In genomic region chr1:135380071-135380991, GRCm38 (mm10) we compare ENCODE assay signal across 11 mouse cellular contexts. TPM values are rescaled to one million over a fixed set of nuclear protein-coding genes. Genes with fewer than 3 reads are reported as not detected.
DNase-seq lines count a peak whose midpoint lies in the region; ATAC-seq lines count a peak whose summit lies in the region.
"Had no signal": no experiment of that assay in that cellular context is flagged by ENCODE, and none has a peak within 500 bp of the region (broad histone marks: within the 10 kb centered on the region; RNA-seq: fewer than 3 reads in every experiment).

No protein-coding gene starts in this region.

- H3K4me1 ChIP-seq in midbrain, embryonic 14.5 days (ENCODE audit: control insufficient read depth, insufficient read depth, low read length): peaks cover under 1% of the 10 kb centered on the region; the same call in 1 of the 2 replicates
- H3K4me1 ChIP-seq in midbrain, embryonic 10.5 days: peaks cover 3% of the 10 kb centered on the region
- peaks cover 1% of the 10 kb centered on the region for H3K4me1 ChIP-seq in forebrain, embryonic 12.5 days
- H3K4me1 ChIP-seq in neural tube, embryonic 14.5 days (ENCODE audit: control insufficient read depth, insufficient read depth, low read length): peaks cover 1% of the 10 kb centered on the region; the same call in 1 of the 2 replicates

- H3K9me3 ChIP-seq in midbrain, embryonic 14.5 days (ENCODE audit: control insufficient read depth, low read length): no peaks in the 10 kb centered on the region
- no peaks in the 10 kb centered on the region for H3K9me3 ChIP-seq in midbrain, embryonic 10.5 days (replicated peaks)
- no peaks in the 10 kb centered on the region for H3K9me3 ChIP-seq in forebrain, embryonic 12.5 days
- H3K9me3 ChIP-seq in neural tube, embryonic 14.5 days (ENCODE audit: control insufficient read depth, low read length): no peaks in the 10 kb centered on the region
- H3K9me3 ChIP-seq: limb, embryonic 12.5 days had no signal

- peak; percentile 75 to 86 for DNase-seq in frontal cortex, postnatal 36 days (ENCODE audit: low spot score in 2 of 2)
- DNase-seq in frontal cortex, postnatal 10 days (ENCODE audit: low spot score in 2 of 2): no peak
- DNase-seq in midbrain, embryonic 14.5 days: peak; percentile 11
- no peak for DNase-seq in midbrain, embryonic 10.5 days (ENCODE audit: low spot score)
- DNase-seq in urinary bladder, postnatal 10 days (ENCODE audit: low spot score): no peak
- DNase-seq: lung, postnatal 10 days had no signal

- no peak overlapping the region for H3K27ac ChIP-seq in midbrain, embryonic 14.5 days (replicated peaks; ENCODE audit: low read depth, low read length)
- H3K27ac ChIP-seq in midbrain, embryonic 10.5 days (replicated peaks): no peak overlapping the region
- H3K27ac ChIP-seq in forebrain, embryonic 12.5 days: peak overlapping the region; percentile 46; the same call in 1 of the 2 replicates
- no peak overlapping the region for H3K27ac ChIP-seq in neural tube, embryonic 14.5 days (ENCODE audit: low read depth, low read length)
- H3K27ac ChIP-seq: limb, embryonic 12.5 days had no signal

- no peaks in the 10 kb centered on the region for H3K27me3 ChIP-seq in midbrain, embryonic 14.5 days (ENCODE audit: control insufficient read depth, insufficient read depth, low read length)
- no peaks in the 10 kb centered on the region for H3K27me3 ChIP-seq in midbrain, embryonic 10.5 days (ENCODE audit: low read depth, poor library complexity, severe bottlenecking)
- H3K27me3 ChIP-seq in forebrain, embryonic 12.5 days: no peaks in the 10 kb centered on the region
- no peaks in the 10 kb centered on the region for H3K27me3 ChIP-seq in neural tube, embryonic 14.5 days (ENCODE audit: control insufficient read depth, insufficient read depth, low read length)
- H3K27me3 ChIP-seq: limb, embryonic 12.5 days had no signal

- peaks cover 37% of the 10 kb centered on the region for H3K36me3 ChIP-seq in midbrain, embryonic 14.5 days (ENCODE audit: control insufficient read depth, insufficient read depth, low read length)
- peaks cover 42% of the 10 kb centered on the region for H3K36me3 ChIP-seq in midbrain, embryonic 10.5 days
- H3K36me3 ChIP-seq in forebrain, embryonic 12.5 days (replicated peaks): peaks cover 37% of the 10 kb centered on the region
- peaks cover 24% of the 10 kb centered on the region for H3K36me3 ChIP-seq in neural tube, embryonic 14.5 days (ENCODE audit: control insufficient read depth, insufficient read depth, low read length)

- H3K9ac ChIP-seq in midbrain, embryonic 14.5 days (replicated peaks; ENCODE audit: low read length): no peak overlapping the region
- H3K9ac ChIP-seq in forebrain, embryonic 12.5 days: no peak overlapping the region
- no peak overlapping the region for H3K9ac ChIP-seq in neural tube, embryonic 14.5 days (replicated peaks; ENCODE audit: low read depth, low read length)
- H3K9ac ChIP-seq: limb, embryonic 12.5 days had no signal

- no peak for ATAC-seq in midbrain, embryonic 14.5 days (ENCODE audit: low FRiP score, low TSS enrichment)
- no peak for ATAC-seq in forebrain, embryonic 12.5 days (ENCODE audit: low FRiP score)
- ATAC-seq in neural tube, embryonic 14.5 days (ENCODE audit: low read depth): 0 out of 2 replicates have a peak, but pooled peaks have one; percentile 17
- no peak for ATAC-seq in granulocyte monocyte progenitor cell, adult 5-6 weeks (replicated peaks; ENCODE audit: poor library complexity, severe bottlenecking)

- no peak overlapping the region for H3K4me3 ChIP-seq in midbrain, embryonic 14.5 days (replicated peaks; ENCODE audit: low read depth, low read length)
- H3K4me3 ChIP-seq in midbrain, embryonic 10.5 days: no peak overlapping the region
- H3K4me3 ChIP-seq in forebrain, embryonic 12.5 days (replicated peaks): no peak overlapping the region
- no peak overlapping the region for H3K4me3 ChIP-seq in neural tube, embryonic 14.5 days (ENCODE audit: low read depth, low read length)
- H3K4me3 ChIP-seq: erythroblast, embryonic 14.5 days; limb, embryonic 12.5 days had no signal

- no peak overlapping the region for H3K4me2 ChIP-seq in midbrain, embryonic 14.5 days (ENCODE audit: low read length)
- H3K4me2 ChIP-seq in forebrain, embryonic 12.5 days: no peak overlapping the region
- no peak overlapping the region for H3K4me2 ChIP-seq in neural tube, embryonic 14.5 days (ENCODE audit: low read depth, low read length)
- H3K4me2 ChIP-seq: limb, embryonic 12.5 days had no signal

- 79% methylated on average over 15 of the region's 15 CpGs for WGBS in midbrain, embryonic 14.5 days
- WGBS in midbrain, embryonic 10.5 days: 85% methylated on average over 15 of the region's 15 CpGs
- 83% methylated on average over 15 of the region's 15 CpGs for WGBS in forebrain, embryonic 12.5 days
- WGBS in neural tube, embryonic 14.5 days: 65% methylated on average over 15 of the region's 15 CpGs

RNA-seq across cellular contexts. Expression of gene Shisa4, which starts 5.3 kb away (rescaled TPM):
- polyA plus RNA-seq in midbrain, embryonic 14.5 days (2014; fragmentation: Nextera tagmentation; extraction: Ambion mirVana): 59.3 and 93.6 TPM in 2 replicates
- polyA plus RNA-seq in midbrain, embryonic 10.5 days (2016; fragmentation: Nextera tagmentation; extraction: Ambion mirVana): 66.3 and 81.3 TPM in 2 replicates
- 67.3 and 70.6 TPM in 2 replicates for polyA plus RNA-seq in forebrain, embryonic 12.5 days (2016; fragmentation: Nextera tagmentation; extraction: Ambion mirVana)
- polyA plus RNA-seq in neural tube, embryonic 14.5 days (2014; fragmentation: Nextera tagmentation; extraction: Ambion mirVana): 59.6 and 75.5 TPM in 2 replicates
- not detected in 2 replicates for total RNA-seq in granulocyte monocyte progenitor cell, adult 5-6 weeks (2014; fragmentation: Nextera tagmentation)
- total RNA-seq in granulocyte monocyte progenitor cell, adult 5-6 weeks (2017): not detected in 2 replicates
- polyA plus RNA-seq: erythroblast, embryonic 14.5 days had no signal

RNA-seq across cellular contexts. Expression of gene Ipo9, which starts 50.0 kb away (rescaled TPM):
- polyA plus RNA-seq in midbrain, embryonic 14.5 days (2014; fragmentation: Nextera tagmentation; extraction: Ambion mirVana): 126 and 127 TPM in 2 replicates
- 179 and 191 TPM in 2 replicates for polyA plus RNA-seq in midbrain, embryonic 10.5 days (2016; fragmentation: Nextera tagmentation; extraction: Ambion mirVana)
- polyA plus RNA-seq in forebrain, embryonic 12.5 days (2016; fragmentation: Nextera tagmentation; extraction: Ambion mirVana): 198 and 214 TPM in 2 replicates
- polyA plus RNA-seq in neural tube, embryonic 14.5 days (2014; fragmentation: Nextera tagmentation; extraction: Ambion mirVana): 127 and 156 TPM in 2 replicates
- total RNA-seq in granulocyte monocyte progenitor cell, adult 5-6 weeks (2014; fragmentation: Nextera tagmentation): 64.4 and 81.0 TPM in 2 replicates
- 33.9 and 36.7 TPM in 2 replicates for total RNA-seq in granulocyte monocyte progenitor cell, adult 5-6 weeks (2017)

RNA-seq across cellular contexts. Expression of gene Lmod1, which starts 55.7 kb away (rescaled TPM):
- polyA plus RNA-seq in midbrain, embryonic 14.5 days (2014; fragmentation: Nextera tagmentation; extraction: Ambion mirVana): 0.20 and 0.34 TPM in 2 replicates
- polyA plus RNA-seq in midbrain, embryonic 10.5 days (2016; fragmentation: Nextera tagmentation; extraction: Ambion mirVana): 0.46 and 0.62 TPM in 2 replicates
- polyA plus RNA-seq in forebrain, embryonic 12.5 days (2016; fragmentation: Nextera tagmentation; extraction: Ambion mirVana): 0.49 and 0.51 TPM in 2 replicates
- 0.17 TPM in 2 replicates for polyA plus RNA-seq in neural tube, embryonic 14.5 days (2014; fragmentation: Nextera tagmentation; extraction: Ambion mirVana)
- not detected in 2 replicates for total RNA-seq in granulocyte monocyte progenitor cell, adult 5-6 weeks (2014; fragmentation: Nextera tagmentation)
- not detected in 2 replicates for total RNA-seq in granulocyte monocyte progenitor cell, adult 5-6 weeks (2017)
- polyA plus RNA-seq: erythroblast, embryonic 14.5 days had no signal

Comparison
In these comparisons a context has a peak if more than half of its experiments do, and no peak if none do; other contexts are left out.
1. DNase-seq: peak in frontal cortex, postnatal 36 days (2 of 2) and midbrain, embryonic 14.5 days (single experiment); none in frontal cortex, postnatal 10 days (0 of 2), midbrain, embryonic 10.5 days (single experiment) and urinary bladder, postnatal 10 days (single experiment).